Mouse (Mus musculus): ENCODE results near the gene Bsn. TPM values are rescaled to one million over a fixed set of nuclear protein-coding genes. Genes with fewer than 3 reads are reported as not detected.

Bsn gene
- polyA plus RNA-seq, 1 experiment from 2014 or later: 5.3 TPM

DNA sequence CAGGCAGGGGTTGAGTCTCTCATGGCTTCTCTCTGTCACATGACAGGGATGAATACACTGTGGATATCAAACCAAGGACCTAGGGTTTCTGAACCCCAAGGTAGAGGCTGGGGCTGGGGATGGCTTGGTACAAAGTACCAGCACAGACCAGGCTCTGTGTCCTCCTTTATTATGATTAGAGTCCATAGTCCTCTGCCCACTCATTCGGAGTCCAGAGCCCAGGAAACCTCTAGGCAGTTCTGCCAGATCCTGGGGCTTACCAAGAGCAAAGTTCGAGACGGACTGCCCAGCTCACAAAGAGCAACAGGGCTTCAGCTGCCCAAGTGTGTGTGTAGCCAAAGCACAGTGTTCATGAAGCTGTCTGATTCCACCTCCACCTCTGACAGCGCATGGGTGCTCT is 104.9 kb downstream of the Bsn start:
- H3K4me1 ChIP-seq (ENCODE audit: control insufficient read depth, insufficient read depth, low read length): no peaks in the 10 kb centered on the region
- H3K9ac ChIP-seq (ENCODE audit: low read length): no peak overlapping the region
- H3K4me3 ChIP-seq (ENCODE audit: low read depth, low read length): no peak overlapping the region
- WGBS: 99% methylated on average over 4 of the region's 4 CpGs
- H3K36me3 ChIP-seq (ENCODE audit: control insufficient read depth, insufficient read depth, low read length): peaks cover 63% of the 10 kb centered on the region
- no peaks in the 10 kb centered on the region for H3K9me3 ChIP-seq (replicated peaks; ENCODE audit: control insufficient read depth, low read length)
- ATAC-seq: no peak
- peaks cover 20% of the 10 kb centered on the region for H3K27me3 ChIP-seq (replicated peaks; ENCODE audit: control insufficient read depth, insufficient read depth, low read length)
- no peak for DNase-seq (ENCODE audit: low spot score)
- H3K4me2 ChIP-seq (ENCODE audit: low read length): no peak overlapping the region
- H3K27ac ChIP-seq (ENCODE audit: low read depth, low read length): no peak overlapping the region

GRCm38 (mm10) chr9:108083561-108083960 is 106.6 kb downstream of the Bsn start:
- H3K4me3 ChIP-seq (ENCODE audit: low read depth, low read length): no peak overlapping the region
- peaks cover 20% of the 10 kb centered on the region for H3K27me3 ChIP-seq (replicated peaks; ENCODE audit: control insufficient read depth, insufficient read depth, low read length)
- WGBS: 84% methylated on average over 6 of the region's 6 CpGs
- no peak overlapping the region for H3K27ac ChIP-seq (ENCODE audit: low read depth, low read length)
- no peaks in the 10 kb centered on the region for H3K9me3 ChIP-seq (replicated peaks; ENCODE audit: control insufficient read depth, low read length)
- DNase-seq (ENCODE audit: low spot score) (no peak), ATAC-seq (no peak)
- H3K36me3 ChIP-seq (ENCODE audit: control insufficient read depth, insufficient read depth, low read length): peaks cover 46% of the 10 kb centered on the region
- no peak overlapping the region for H3K9ac ChIP-seq (ENCODE audit: low read length)
- peaks cover 1% of the 10 kb centered on the region; the same call in 1 of the 2 replicates for H3K4me1 ChIP-seq (ENCODE audit: control insufficient read depth, insufficient read depth, low read length)
- H3K4me2 ChIP-seq (ENCODE audit: low read length): no peak overlapping the region

- Histone ChIP-seq H3K36me3 (ENCODE audit: control insufficient read depth, insufficient read depth, low read length) (peaks cover 42% of the 10 kb centered on the region), H3K4me3 (ENCODE audit: low read depth, low read length) (no peak within 1 kb of the TSS), H3K4me1 (ENCODE audit: control insufficient read depth, insufficient read depth, low read length) (peaks cover 5% of the 10 kb centered on the region; the same call in 1 of the 2 replicates), H3K4me2 (ENCODE audit: low read length) (peak within 1 kb of the TSS; percentile 23; the same call in 1 of the 2 replicates), H3K27ac (ENCODE audit: low read depth, low read length) (no peak within 1 kb of the TSS), H3K9me3 (replicated peaks; ENCODE audit: control insufficient read depth, low read length) (no peaks in the 10 kb centered on the region), H3K9ac (ENCODE audit: low read length) (no peak within 1 kb of the TSS), H3K27me3 (replicated peaks; ENCODE audit: control insufficient read depth, insufficient read depth, low read length) (peaks cover 20% of the 10 kb centered on the region)
- 36% methylated on average over 12 of the region's 12 CpGs for WGBS
- no peak for DNase-seq (ENCODE audit: low spot score)
- ATAC-seq: no peak
These were observed 107.2 kb downstream of the Bsn start, which contains the start of gene Rnf123 for GRCm38 (mm10) chr9:108082988-108083431. Gene Rnf123 (minus strand): TSS chr9:108083346.

- ATAC-seq (no peak), DNase-seq (ENCODE audit: low spot score) (no peak)
- Histone ChIP-seq H3K9me3 (replicated peaks; ENCODE audit: control insufficient read depth, low read length) (no peaks in the 10 kb centered on the region), H3K4me3 (ENCODE audit: low read depth, low read length) (no peak overlapping the region), H3K27ac (ENCODE audit: low read depth, low read length) (no peak overlapping the region), H3K27me3 (replicated peaks; ENCODE audit: control insufficient read depth, insufficient read depth, low read length) (peaks cover 20% of the 10 kb centered on the region), H3K9ac (ENCODE audit: low read length) (no peak overlapping the region), H3K4me2 (ENCODE audit: low read length) (peak overlapping the region; percentile 23; the same call in 1 of the 2 replicates), H3K36me3 (ENCODE audit: control insufficient read depth, insufficient read depth, low read length) (peaks cover 37% of the 10 kb centered on the region), H3K4me1 (ENCODE audit: control insufficient read depth, insufficient read depth, low read length) (peaks cover 5% of the 10 kb centered on the region; the same call in 1 of the 2 replicates)
- 6% methylated on average over 19 of the region's 19 CpGs for WGBS
These were observed 107.6 kb downstream of the Bsn start for GRCm38 (mm10) chr9:108082549-108082948.

GRCm38 (mm10) chr9:108080168-108080567 is 110.0 kb downstream of the Bsn start, which contains the start of gene Mst1:
Gene Mst1 (plus strand): TSS chr9:108080436.
- peak within 1 kb of the TSS; percentile 98 for H3K9ac ChIP-seq (ENCODE audit: low read length)
- ATAC-seq (no peak), DNase-seq (ENCODE audit: low spot score) (no peak)
- H3K27ac ChIP-seq (ENCODE audit: low read depth, low read length): no peak within 1 kb of the TSS
- peaks cover 16% of the 10 kb centered on the region for H3K36me3 ChIP-seq (ENCODE audit: control insufficient read depth, insufficient read depth, low read length)
- H3K27me3 ChIP-seq (replicated peaks; ENCODE audit: control insufficient read depth, insufficient read depth, low read length): peaks cover 20% of the 10 kb centered on the region
- peak within 1 kb of the TSS; percentile 88 for H3K4me2 ChIP-seq (ENCODE audit: low read length)
- peaks cover 5% of the 10 kb centered on the region; the same call in 1 of the 2 replicates for H3K4me1 ChIP-seq (ENCODE audit: control insufficient read depth, insufficient read depth, low read length)
- 77% methylated on average over 5 of the region's 5 CpGs for WGBS
- no peaks in the 10 kb centered on the region for H3K9me3 ChIP-seq (replicated peaks; ENCODE audit: control insufficient read depth, low read length)
- H3K4me3 ChIP-seq (ENCODE audit: low read depth, low read length): peak within 1 kb of the TSS; percentile 87

DNA sequence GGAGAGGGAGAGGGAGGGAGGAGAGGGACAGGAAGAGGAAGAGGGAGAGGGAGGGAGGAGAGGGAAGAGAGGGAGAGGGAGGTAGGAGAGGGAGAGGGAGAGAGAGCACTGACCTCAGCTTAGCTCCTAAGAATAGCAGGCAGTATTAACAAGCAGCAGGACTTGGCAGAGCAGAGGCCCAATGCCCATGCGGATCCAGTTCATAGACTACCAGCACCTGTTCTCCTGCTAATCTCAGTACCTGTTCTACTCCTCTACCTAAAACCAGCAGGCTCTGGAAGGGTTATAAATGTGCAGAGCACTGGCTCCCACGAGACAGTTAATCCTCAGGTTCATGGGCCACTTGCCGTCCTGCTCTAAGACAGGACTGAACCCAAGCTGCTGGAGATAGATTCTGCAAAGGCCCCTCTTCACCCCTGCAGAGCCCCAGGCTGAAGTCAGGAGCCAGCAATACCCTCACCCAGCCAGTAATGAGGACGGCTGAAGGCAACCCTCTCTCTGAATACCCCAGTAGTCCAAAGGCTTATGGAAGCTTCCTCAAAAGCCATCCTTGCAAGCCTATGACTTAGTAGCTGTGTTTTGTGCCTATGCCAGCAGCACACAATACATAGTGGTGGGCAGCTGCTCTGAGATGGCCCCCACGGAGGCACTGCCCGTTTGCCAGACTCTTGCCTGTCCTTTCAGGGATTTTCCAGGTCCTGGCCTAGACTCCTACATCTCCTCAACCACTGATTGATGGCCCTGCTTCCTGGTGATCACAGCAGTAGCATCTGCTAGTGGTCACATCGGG is 116.8 kb downstream of the Bsn start:
- Histone ChIP-seq H3K4me1 (ENCODE audit: control insufficient read depth, insufficient read depth, low read length) (peaks cover 2% of the 10 kb centered on the region; the same call in 1 of the 2 replicates), H3K4me3 (ENCODE audit: low read depth, low read length) (no peak overlapping the region), H3K36me3 (ENCODE audit: control insufficient read depth, insufficient read depth, low read length) (peaks cover 31% of the 10 kb centered on the region), H3K27ac (ENCODE audit: low read depth, low read length) (peak overlapping the region; percentile 27; the same call in 1 of the 2 replicates), H3K4me2 (ENCODE audit: low read length) (no peak overlapping the region), H3K9me3 (replicated peaks; ENCODE audit: control insufficient read depth, low read length) (no peaks in the 10 kb centered on the region), H3K27me3 (replicated peaks; ENCODE audit: control insufficient read depth, insufficient read depth, low read length) (no peaks in the 10 kb centered on the region), H3K9ac (ENCODE audit: low read length) (no peak overlapping the region)
- 61% methylated on average over 7 of the region's 7 CpGs for WGBS
- no peak for ATAC-seq
- DNase-seq (ENCODE audit: low spot score): no peak

- no peaks in the 10 kb centered on the region for H3K9me3 ChIP-seq (replicated peaks; ENCODE audit: control insufficient read depth, low read length)
- no peaks in the 10 kb centered on the region for H3K27me3 ChIP-seq (replicated peaks; ENCODE audit: control insufficient read depth, insufficient read depth, low read length)
- no peak for DNase-seq (ENCODE audit: low spot score)
- 61% methylated on average over 9 of the region's 9 CpGs for WGBS
- no peak overlapping the region for H3K4me2 ChIP-seq (ENCODE audit: low read length)
- H3K36me3 ChIP-seq (ENCODE audit: control insufficient read depth, insufficient read depth, low read length): peaks cover 31% of the 10 kb centered on the region
- no peak overlapping the region for H3K4me3 ChIP-seq (ENCODE audit: low read depth, low read length)
- no peak for ATAC-seq
- no peak overlapping the region for H3K9ac ChIP-seq (ENCODE audit: low read length)
- no peaks in the 10 kb centered on the region for H3K4me1 ChIP-seq (ENCODE audit: control insufficient read depth, insufficient read depth, low read length)
- no peak overlapping the region for H3K27ac ChIP-seq (ENCODE audit: low read depth, low read length)
These were observed 117.7 kb downstream of the Bsn start for GRCm38 (mm10) chr9:108072481-108072924.

GRCm38 (mm10) chr9:108071801-108072200 is 118.4 kb downstream of the Bsn start:
- ATAC-seq (no peak), DNase-seq (ENCODE audit: low spot score) (no peak)
- no peak overlapping the region for H3K4me2 ChIP-seq (ENCODE audit: low read length)
- H3K4me1 ChIP-seq (ENCODE audit: control insufficient read depth, insufficient read depth, low read length): no peaks in the 10 kb centered on the region
- no peak overlapping the region for H3K9ac ChIP-seq (ENCODE audit: low read length)
- H3K27me3 ChIP-seq (replicated peaks; ENCODE audit: control insufficient read depth, insufficient read depth, low read length): no peaks in the 10 kb centered on the region
- H3K36me3 ChIP-seq (ENCODE audit: control insufficient read depth, insufficient read depth, low read length): peaks cover 33% of the 10 kb centered on the region
- WGBS: 88% methylated on average over 4 of the region's 4 CpGs
- no peak overlapping the region for H3K27ac ChIP-seq (ENCODE audit: low read depth, low read length)
- no peak overlapping the region for H3K4me3 ChIP-seq (ENCODE audit: low read depth, low read length)
- no peaks in the 10 kb centered on the region for H3K9me3 ChIP-seq (replicated peaks; ENCODE audit: control insufficient read depth, low read length)

DNA sequence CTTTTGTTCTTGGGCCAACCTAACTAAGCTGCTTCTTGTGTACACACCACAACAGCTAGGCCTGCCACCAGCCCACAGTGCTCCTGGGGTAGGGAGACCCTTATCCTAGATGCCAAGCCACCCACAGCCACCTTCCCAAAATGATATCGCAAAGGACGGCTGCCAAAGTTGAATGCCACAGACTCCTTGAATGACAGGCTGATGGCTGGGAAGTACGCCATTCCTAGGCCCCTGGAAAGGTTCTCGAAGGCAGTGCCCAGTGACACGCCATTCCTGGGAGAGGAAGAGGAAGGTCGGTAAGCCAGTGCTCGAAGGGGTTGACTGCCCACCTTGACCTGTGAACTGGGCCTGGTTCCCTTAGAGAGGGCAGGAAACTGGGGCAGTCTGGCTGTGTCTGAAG is 120.7 kb downstream of the Bsn start:
- ATAC-seq (no peak), DNase-seq (ENCODE audit: low spot score) (no peak)
- Histone ChIP-seq H3K9me3 (replicated peaks; ENCODE audit: control insufficient read depth, low read length) (no peaks in the 10 kb centered on the region), H3K4me1 (ENCODE audit: control insufficient read depth, insufficient read depth, low read length) (no peaks in the 10 kb centered on the region), H3K9ac (ENCODE audit: low read length) (no peak overlapping the region), H3K27me3 (replicated peaks; ENCODE audit: control insufficient read depth, insufficient read depth, low read length) (no peaks in the 10 kb centered on the region), H3K27ac (ENCODE audit: low read depth, low read length) (no peak overlapping the region), H3K4me2 (ENCODE audit: low read length) (no peak overlapping the region), H3K36me3 (ENCODE audit: control insufficient read depth, insufficient read depth, low read length) (peaks cover 36% of the 10 kb centered on the region), H3K4me3 (ENCODE audit: low read depth, low read length) (no peak overlapping the region)
- WGBS: 91% methylated on average over 7 of the region's 7 CpGs
